Mouse (Mus musculus) MEL (cell line): ENCODE measurements around the gene Fam110a.

Source experiments
- CHD2 ChIP-seq: IDR thresholded peaks from 2 replicates; pipeline ENCODE4 v1.6.1; 2011; ENCODE audit warnings: low read length, improper control_type of control experiment
- CTCF ChIP-seq, 3 experiments: IDR thresholded peaks in 2 of 3; conservative IDR thresholded peaks in 1 of 3; 2 replicates each; pipeline ENCODE4 v1.5.1; 2011 to 2012; ENCODE audit warnings: low read length in 3 of 3, low read depth in 2 of 3, mild to moderate bottlenecking in 2 of 3, improper control_type of control experiment in 1 of 3, inconsistent platforms in 1 of 3, mixed read lengths in 1 of 3, moderate library complexity in 1 of 3; ENCODE audit not compliant: control insufficient read depth in 1 of 3, insufficient read depth in 1 of 3, poor library complexity in 1 of 3, severe bottlenecking in 1 of 3
- E2F4 ChIP-seq: IDR thresholded peaks from 2 replicates; pipeline ENCODE4 v1.6.1; 2011; ENCODE audit warnings: low read depth, low read length, improper control_type of control experiment, borderline replicate concordance
- EP300 ChIP-seq, 2 experiments: IDR thresholded peaks; 2 replicates each; pipeline ENCODE4 v1.6.1; 2011; ENCODE audit warnings: improper control_type of control experiment in 2 of 2, low read length in 2 of 2, low read depth in 1 of 2, mild to moderate bottlenecking in 1 of 2
- GATA1 ChIP-seq: IDR thresholded peaks from 2 replicates; pipeline ENCODE4 v1.6.1; 2011; ENCODE audit warnings: low read depth, low read length, improper control_type of control experiment
- MAFK ChIP-seq: IDR thresholded peaks from 2 replicates; pipeline ENCODE4 v1.6.1; 2011; ENCODE audit warnings: low read depth, mild to moderate bottlenecking, low read length, improper control_type of control experiment, borderline replicate concordance
- MAX ChIP-seq: IDR thresholded peaks from 2 replicates; pipeline ENCODE4 v1.6.1; 2011; ENCODE audit warnings: low read length, improper control_type of control experiment
- MYC ChIP-seq: IDR thresholded peaks from 2 replicates; pipeline ENCODE4 v1.6.1; 2011; ENCODE audit warnings: low read depth, mild to moderate bottlenecking, low read length, improper control_type of control experiment, moderate library complexity
- NELFE ChIP-seq: IDR thresholded peaks from 2 replicates; pipeline ENCODE4 v1.6.1; 2011; ENCODE audit warnings: low read depth, low read length, improper control_type of control experiment
- POLR2A ChIP-seq, 2 experiments: IDR thresholded peaks; 2 replicates each; pipeline ENCODE4 v1.6.1; 2011 to 2012; ENCODE audit warnings: low read length in 2 of 2, mild to moderate bottlenecking in 2 of 2, control low read depth in 1 of 2, improper control_type of control experiment in 1 of 2, low read depth in 1 of 2, moderate library complexity in 1 of 2; ENCODE audit not compliant: control insufficient read depth in 1 of 2, insufficient read depth in 1 of 2, poor library complexity in 1 of 2
- TCF12 ChIP-seq: IDR thresholded peaks from 2 replicates; pipeline ENCODE4 v1.6.1; 2014; ENCODE audit warnings: low read depth, mild to moderate bottlenecking, inconsistent platforms, low read length, improper control_type of control experiment, moderate library complexity
- USF1 ChIP-seq: IDR thresholded peaks from 2 replicates; pipeline ENCODE4 v1.6.1; 2014; ENCODE audit warnings: low read depth, mild to moderate bottlenecking, inconsistent platforms, low read length, improper control_type of control experiment, moderate library complexity

- TF ChIP-seq TCF12: no peak
- TF ChIP-seq CTCF (IDR thresholded peaks at IDR 0.05 in 2 of 3, conservative IDR thresholded peaks at IDR 0.05 in 1 of 3; ENCODE audit: control insufficient read depth in 1 of 3, insufficient read depth in 1 of 3, low read depth in 2 of 3, low read length in 3 of 3, poor library complexity in 1 of 3, severe bottlenecking in 1 of 3): peak; percentile 10 to 44 (median 28); a peak in 4 of 6 replicates
- no peak for TF ChIP-seq CHD2
- no peak for TF ChIP-seq MYC
- no peak for TF ChIP-seq NELFE
- TF ChIP-seq EP300 (IDR thresholded peaks at IDR 0.05; ENCODE audit: low read depth in 1 of 2, low read length in 2 of 2): no peak
- TF ChIP-seq POLR2A (IDR thresholded peaks at IDR 0.05; ENCODE audit: control insufficient read depth in 1 of 2, insufficient read depth in 1 of 2, low read depth in 1 of 2, low read length in 2 of 2, poor library complexity in 1 of 2): no peak
- TF ChIP-seq MAX: no peak
- no peak for TF ChIP-seq MAFK
- no peak for TF ChIP-seq GATA1
- no peak for TF ChIP-seq E2F4
- TF ChIP-seq USF1: no peak
Measured at GRCm38 (mm10) chr2:151941269-151941668, 38.8 kb downstream of the Fam110a start.
